Mouse (Mus musculus) ES-Bruce4 (cell line): Measurements from ENCODE around the gene Pde4dip.

ENCODE experiments used
- CTCF ChIP-seq: IDR thresholded peaks from one replicate; pipeline ENCODE4 v1.8.1; 2011; ENCODE audit warnings: low read depth, low read length
- POLR2A ChIP-seq: IDR thresholded peaks from one replicate; pipeline ENCODE4 v1.8.1; 2011; ENCODE audit warnings: low read length; ENCODE audit not compliant: insufficient read depth

- TF ChIP-seq CTCF, result no peak
- TF ChIP-seq POLR2A, result no peak
Measured at GRCm38 (mm10) chr3:97868024-97868689, 20.4 kb downstream of the Pde4dip start.
